Mouse (Mus musculus) R1 (cell line): ENCODE results near the gene Trim13.
"Not testable (repeated sequence)": the region's sequence is repeated elsewhere in the genome, so short reads cannot be mapped to it uniquely, and the experiment has no call there.

Experiments
- DNase-seq: peaks from one replicate; pipeline ENCODE4 v3.0.0-alpha.2; 2018; ENCODE audit warnings: low read depth, low spot score

The Trim13 gene

GRCm38 (mm10) chr14:61597968-61598367 lies at the start of gene Trim13:
Gene Trim13 (plus strand): TSS chr14:61598247.
- peak; percentile 93 for DNase-seq

- no peak for DNase-seq
Measured at GRCm38 (mm10) chr14:61548614-61549013, 49.4 kb upstream of the Trim13 start.

GRCm38 (mm10) chr14:61555931-61556288 lies 42.1 kb upstream of the Trim13 start:
- DNase-seq: no peak

GRCm38 (mm10) chr14:61556289-61557147 lies 41.5 kb upstream of the Trim13 start, which contains the start of gene Spryd7:
Gene Spryd7 (minus strand): TSS chr14:61556886.
- DNase-seq: peak; percentile 97

- DNase-seq: no peak
Measured at GRCm38 (mm10) chr14:61558901-61559300, 39.1 kb upstream of the Trim13 start.

GRCm38 (mm10) chr14:61559856-61560255 lies 38.2 kb upstream of the Trim13 start:
- no peak for DNase-seq

GRCm38 (mm10) chr14:61566211-61566610 lies 31.8 kb upstream of the Trim13 start:
- not testable (repeated sequence) for DNase-seq

GRCm38 (mm10) chr14:61569344-61569743 lies 28.7 kb upstream of the Trim13 start:
- DNase-seq: no peak

GRCm38 (mm10) chr14:61571366-61571765 lies 26.7 kb upstream of the Trim13 start:
- peak; percentile 77 for DNase-seq

GRCm38 (mm10) chr14:61572131-61572530 lies 25.9 kb upstream of the Trim13 start:
- no peak for DNase-seq

GRCm38 (mm10) chr14:61575066-61575465 lies 23.0 kb upstream of the Trim13 start:
- DNase-seq: no peak

- DNase-seq: no peak
Measured at GRCm38 (mm10) chr14:61575941-61576340, 22.1 kb upstream of the Trim13 start.

GRCm38 (mm10) chr14:61589288-61590065 lies 8.6 kb upstream of the Trim13 start:
- DNase-seq: no peak

GRCm38 (mm10) chr14:61596719-61597426 lies 1.2 kb upstream of the Trim13 start:
- no peak for DNase-seq

GRCm38 (mm10) chr14:61599057-61599806 lies 1.2 kb downstream of the Trim13 start:
- peak; percentile 88 for DNase-seq

GRCm38 (mm10) chr14:61601348-61601747 lies 3.3 kb downstream of the Trim13 start:
- no peak for DNase-seq

GRCm38 (mm10) chr14:61603069-61603755 lies 5.2 kb downstream of the Trim13 start:
- DNase-seq: peak; percentile 93

GRCm38 (mm10) chr14:61604081-61604480 lies 6.0 kb downstream of the Trim13 start:
- DNase-seq: no peak

GRCm38 (mm10) chr14:61606088-61606487 lies 8.0 kb downstream of the Trim13 start:
- not testable (repeated sequence) for DNase-seq

- no peak for DNase-seq
Measured at GRCm38 (mm10) chr14:61607157-61607556, 9.1 kb downstream of the Trim13 start, which contains the start of gene Kcnrg. Gene Kcnrg (plus strand): TSS chr14:61607457.
